Mouse (Mus musculus) right cerebral cortex, adult 2 months (tissue): ENCODE results near the gene Carmil1.

ENCODE experiments used
- DNase-seq, 2 experiments: peaks; one replicate each; pipeline ENCODE4 v3.0.0; 2021 to 2022; ENCODE audit warnings: low spot score in 2 of 2

The Carmil1 gene

GRCm38 (mm10) chr13:24280439-24281431, at the start of gene Carmil1:
Carmil1 (minus strand) TSS chr13:24280795.
- peak; percentile 87 to 89 for DNase-seq

GRCm38 (mm10) chr13:24330128-24330527, 49.5 kb upstream of the Carmil1 start:
- no peak for DNase-seq

GRCm38 (mm10) chr13:24328036-24328817, 47.6 kb upstream of the Carmil1 start:
- DNase-seq = no peak

- DNase-seq = no peak
Observed at GRCm38 (mm10) chr13:24327201-24327600, 46.6 kb upstream of the Carmil1 start, which contains the start of gene Cmah. Cmah (plus strand) TSS chr13:24327404.

- no peak for DNase-seq
Observed at GRCm38 (mm10) chr13:24321313-24321712, 40.7 kb upstream of the Carmil1 start.

- peak; percentile 40 to 57 for DNase-seq
Observed at GRCm38 (mm10) chr13:24318618-24319017, 38.0 kb upstream of the Carmil1 start.

GRCm38 (mm10) chr13:24316563-24316962, 36.0 kb upstream of the Carmil1 start:
- DNase-seq = peak in 1 of 2 experiments; percentile 6

- DNase-seq = no peak
Observed at GRCm38 (mm10) chr13:24311011-24311940, 30.7 kb upstream of the Carmil1 start.

- DNase-seq = no peak
Observed at GRCm38 (mm10) chr13:24306248-24306647, 25.7 kb upstream of the Carmil1 start.

GRCm38 (mm10) chr13:24305486-24305885, 24.9 kb upstream of the Carmil1 start:
- no peak for DNase-seq

GRCm38 (mm10) chr13:24297252-24297651, 16.7 kb upstream of the Carmil1 start:
- peak; percentile 40 to 64 for DNase-seq

GRCm38 (mm10) chr13:24287381-24287780, 6.8 kb upstream of the Carmil1 start:
- no peak for DNase-seq

GRCm38 (mm10) chr13:24279762-24280438, 695 bp downstream of the Carmil1 start:
- no peak for DNase-seq

GRCm38 (mm10) chr13:24279407-24279761, 1.2 kb downstream of the Carmil1 start:
- DNase-seq = no peak

- no peak for DNase-seq
Observed at GRCm38 (mm10) chr13:24272740-24273377, 7.7 kb downstream of the Carmil1 start.

- no peak for DNase-seq
Observed at GRCm38 (mm10) chr13:24269100-24269465, 11.5 kb downstream of the Carmil1 start.

- no peak for DNase-seq
Observed at GRCm38 (mm10) chr13:24268355-24269099, 12.1 kb downstream of the Carmil1 start.

- no peak for DNase-seq
Observed at GRCm38 (mm10) chr13:24264760-24265159, 15.8 kb downstream of the Carmil1 start.

GRCm38 (mm10) chr13:24263560-24263959, 17.0 kb downstream of the Carmil1 start:
- DNase-seq = no peak
